Mouse (Mus musculus) CH12.LX (cell line): ENCODE results near the gene Cblb. TPM values are rescaled to one million over a fixed set of nuclear protein-coding genes. Genes with fewer than 3 reads are reported as not detected.
A peak's percentile ranks its signal among the peaks of the same experiment; 100 is the strongest.

Experiments used
- DNase-seq: peaks from one replicate; pipeline ENCODE4 v3.0.0-alpha.2; 2013; ENCODE audit errors: extremely low read depth
- H3K27ac ChIP-seq: 2 replicates; pipeline ENCODE4 v1.5.1; 2012; ENCODE audit warnings: low read depth, mild to moderate bottlenecking, control low read depth, moderate library complexity; ENCODE audit not compliant: insufficient read depth
- H3K27me3 ChIP-seq: replicated peaks from 2 replicates; pipeline ENCODE3; 2012; ENCODE audit warnings: inconsistent platforms
- H3K36me3 ChIP-seq, 2 experiments: replicated peaks in 1 of 2; 2 replicates each; pipeline versions ENCODE3 to v1.6.1; 2012; ENCODE audit warnings: inconsistent platforms in 1 of 2, low read length in 1 of 2, mild to moderate bottlenecking in 1 of 2, mixed read lengths in 1 of 2, moderate library complexity in 1 of 2; ENCODE audit not compliant: control insufficient read depth in 1 of 2, insufficient read depth in 1 of 2
- H3K4me1 ChIP-seq, 2 experiments: 2 replicates each; pipeline ENCODE4 v1.6.1; 2012; ENCODE audit warnings: inconsistent platforms in 1 of 2, moderate library complexity in 1 of 2; ENCODE audit not compliant: insufficient read depth in 2 of 2, control insufficient read depth in 1 of 2
- H3K4me2 ChIP-seq: 2 replicates; pipeline ENCODE4 v1.6.1; 2012; ENCODE audit warnings: low read depth, mild to moderate bottlenecking, control low read depth; ENCODE audit not compliant: poor library complexity, insufficient read depth, severe bottlenecking
- H3K4me3 ChIP-seq, 3 experiments: fragments of 150-350 bp in 1 of 3; sonication (generic) in 1 of 3; replicated peaks in 1 of 3; 2 replicates each; pipeline versions ENCODE3 to v1.5.1; 2011 to 2012; ENCODE audit warnings: low read depth in 2 of 3, low read length in 2 of 3, mild to moderate bottlenecking in 2 of 3, moderate library complexity in 2 of 3, control low read depth in 1 of 3, improper control_type of control experiment in 1 of 3, inconsistent platforms in 1 of 3, mixed read lengths in 1 of 3; ENCODE audit not compliant: poor library complexity in 1 of 3
- H3K79me2 ChIP-seq: replicated peaks from 2 replicates; pipeline ENCODE4 v1.6.1; 2012; ENCODE audit warnings: mild to moderate bottlenecking, moderate library complexity; ENCODE audit not compliant: control insufficient read depth, poor library complexity, insufficient read depth, severe bottlenecking; ENCODE audit errors: extremely low read depth
- H3K9ac ChIP-seq: 2 replicates; pipeline ENCODE4 v1.6.1; 2012; ENCODE audit warnings: low read depth, mild to moderate bottlenecking, control low read depth, moderate library complexity; ENCODE audit not compliant: insufficient read depth
- H3K9me3 ChIP-seq: replicated peaks from 2 replicates; pipeline ENCODE3; 2012; ENCODE audit warnings: low read length, inconsistent platforms, mixed read lengths
- BHLHE40 ChIP-seq: IDR thresholded peaks from 2 replicates; pipeline ENCODE4 v1.6.1; 2011; ENCODE audit warnings: mild to moderate bottlenecking, low read depth, low read length, improper control_type of control experiment
- CTCF ChIP-seq, 2 experiments: IDR thresholded peaks in 1 of 2; conservative IDR thresholded peaks in 1 of 2; 2 replicates each; pipeline ENCODE4 v1.5.1; 2011 to 2012; ENCODE audit warnings: low read depth in 2 of 2, low read length in 2 of 2, improper control_type of control experiment in 1 of 2, inconsistent platforms in 1 of 2, mild to moderate bottlenecking in 1 of 2, moderate library complexity in 1 of 2
- E2F4 ChIP-seq: IDR thresholded peaks from 2 replicates; pipeline ENCODE4 v1.6.1; 2011; ENCODE audit warnings: low read depth, low read length, improper control_type of control experiment; ENCODE audit not compliant: insufficient replicate concordance
- ELF1 ChIP-seq: IDR thresholded peaks from 2 replicates; pipeline ENCODE4 v1.6.1; 2014; ENCODE audit warnings: low read depth, mild to moderate bottlenecking, inconsistent platforms, low read length, improper control_type of control experiment
- EP300 ChIP-seq: IDR thresholded peaks from 2 replicates; pipeline ENCODE4 v1.6.1; 2011; ENCODE audit warnings: low read length, improper control_type of control experiment
- ETS1 ChIP-seq: conservative IDR thresholded peaks from 2 replicates; pipeline ENCODE4 v1.6.1; 2012; ENCODE audit warnings: low read depth, mild to moderate bottlenecking, inconsistent platforms, low read length, improper control_type of control experiment, moderate library complexity
- GABPA ChIP-seq: IDR thresholded peaks from 2 replicates; pipeline ENCODE4 v1.6.1; 2012; ENCODE audit warnings: low read depth, low read length, improper control_type of control experiment, inconsistent platforms; ENCODE audit not compliant: insufficient replicate concordance
- HCFC1 ChIP-seq: IDR thresholded peaks from 2 replicates; pipeline ENCODE4 v1.6.1; 2012; ENCODE audit warnings: low read depth, mild to moderate bottlenecking, inconsistent platforms, low read length, improper control_type of control experiment
- IRF4 ChIP-seq: IDR thresholded peaks from 2 replicates; pipeline ENCODE4 v1.6.1; 2014; ENCODE audit warnings: low read depth, mild to moderate bottlenecking, inconsistent platforms, low read length, improper control_type of control experiment
- JUN ChIP-seq: IDR thresholded peaks from 2 replicates; pipeline ENCODE4 v1.6.1; 2011; ENCODE audit warnings: low read depth, mild to moderate bottlenecking, low read length, improper control_type of control experiment, moderate library complexity; ENCODE audit not compliant: insufficient read depth
- JUND ChIP-seq: conservative IDR thresholded peaks from 2 replicates; pipeline ENCODE4 v1.6.1; 2011; ENCODE audit warnings: low read depth, low read length, improper control_type of control experiment
- MAFK ChIP-seq: IDR thresholded peaks from 2 replicates; pipeline ENCODE4 v1.6.1; 2011; ENCODE audit warnings: low read length, improper control_type of control experiment; ENCODE audit not compliant: insufficient replicate concordance
- MAZ ChIP-seq: IDR thresholded peaks from 2 replicates; pipeline ENCODE4 v1.6.1; 2012; ENCODE audit warnings: low read depth, mild to moderate bottlenecking, inconsistent platforms, low read length, improper control_type of control experiment, moderate library complexity
- MEF2A ChIP-seq: IDR thresholded peaks from 2 replicates; pipeline ENCODE4 v1.6.1; 2014; ENCODE audit warnings: low read depth, mild to moderate bottlenecking, inconsistent platforms, low read length, improper control_type of control experiment, borderline replicate concordance
- NRF1 ChIP-seq: IDR thresholded peaks from 2 replicates; pipeline ENCODE4 v1.6.1; 2014; ENCODE audit warnings: low read depth, mild to moderate bottlenecking, inconsistent platforms, low read length, improper control_type of control experiment, moderate library complexity
- POLR2AphosphoS2 ChIP-seq: IDR thresholded peaks from 2 replicates; pipeline ENCODE4 v1.6.1; 2011; ENCODE audit warnings: low read depth, low read length, improper control_type of control experiment
- RAD21 ChIP-seq: IDR thresholded peaks from 2 replicates; pipeline ENCODE4 v1.6.1; 2011; ENCODE audit warnings: low read depth, mild to moderate bottlenecking, low read length, improper control_type of control experiment, moderate library complexity
- SIN3A ChIP-seq: IDR thresholded peaks from 2 replicates; pipeline ENCODE4 v1.6.1; 2012; ENCODE audit warnings: low read length, improper control_type of control experiment, inconsistent platforms
- SMC3 ChIP-seq: IDR thresholded peaks from 2 replicates; pipeline ENCODE4 v1.6.1; 2011; ENCODE audit warnings: low read depth, low read length, improper control_type of control experiment
- TBP ChIP-seq: conservative IDR thresholded peaks from 2 replicates; pipeline ENCODE4 v1.6.1; 2011; ENCODE audit warnings: low read depth, low read length, improper control_type of control experiment
- TCF12 ChIP-seq: IDR thresholded peaks from 2 replicates; pipeline ENCODE4 v1.6.1; 2014; ENCODE audit warnings: low read depth, mild to moderate bottlenecking, inconsistent platforms, low read length, improper control_type of control experiment
- ZC3H11A ChIP-seq: IDR thresholded peaks from 2 replicates; pipeline ENCODE4 v1.6.1; 2012; ENCODE audit warnings: low read depth, mild to moderate bottlenecking, inconsistent platforms, low read length, improper control_type of control experiment
- ZNF384 ChIP-seq: IDR thresholded peaks from 2 replicates; pipeline ENCODE4 v1.6.1; 2012; ENCODE audit warnings: low read depth, low read length, improper control_type of control experiment, inconsistent platforms
- dilution Hi-C: fragments of 300-500 bp; cut with MboI; formaldehyde crosslinking; loops from 2 replicates; pipeline ENCODE4 v1.14.3; 2020; ENCODE audit warnings: low sequenced_read_pairs; ENCODE audit not compliant: extremely low pct_unique_long_range_greater_than_20kb, extremely low pct_ligation_motif_present
- in situ Hi-C: fragments of 300-500 bp; cut with MboI; formaldehyde crosslinking; loops from 3 replicates; pipeline ENCODE4 v1.14.3; 2019; ENCODE audit warnings: low sequenced_read_pairs, low pct_ligation_motif_present, low pct_unique_long_range_greater_than_20kb, mixed read lengths
- polyA plus RNA-seq: library from polyadenylated mRNA; unstranded; fragments of >175 nt; gene quantifications from 2 replicates; pipeline ENCODE4 v1.2.1, GENCODE M21; 2012; ENCODE audit warnings: low read depth; ENCODE audit not compliant: insufficient read length
- total RNA-seq, 2 experiments: library from RNA; depleted of rRNA; stranded (reverse); fragments of 300-350 nt in 1 of 2; fragments of >200 nt in 1 of 2; gene quantifications; 2 replicates each; pipeline ENCODE4 v1.2.3; 2012 to 2014

The Cblb gene
- total and polyA plus RNA-seq, 3 experiments = 3.5 to 18.9 (median 6.3) TPM

DNA sequence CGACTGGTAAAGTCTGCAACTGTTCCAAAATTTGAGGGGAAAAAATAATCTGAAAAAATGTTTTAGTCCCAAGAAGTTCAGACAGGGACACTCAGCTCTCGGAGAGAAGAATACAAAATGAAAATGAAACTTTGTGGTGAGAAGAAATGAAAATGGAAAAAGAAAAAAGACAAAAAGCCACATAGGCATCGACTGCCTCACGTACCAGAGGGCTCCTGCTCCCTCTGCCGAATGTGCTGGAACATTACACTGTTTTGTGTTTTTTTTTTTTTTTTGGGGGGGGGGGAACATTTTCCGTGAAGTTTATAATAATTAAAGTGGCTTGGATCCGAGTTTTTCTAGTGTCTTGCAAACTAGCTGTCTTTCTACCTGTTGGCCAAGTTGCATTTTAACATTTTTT is 151.0 kb downstream of the Cblb start:
- Histone ChIP-seq H3K9me3 (no peaks in the 10 kb centered on the region), H3K79me2 (no peaks in the 10 kb centered on the region), H3K4me2 (peak overlapping the region; percentile 87), H3K9ac (peak overlapping the region; percentile 74), H3K36me3 (peaks cover 0 to 38% of the 10 kb centered on the region in 2 experiments), H3K27ac (no peak overlapping the region), H3K4me3 (peak overlapping the region; percentile 38 to 53 (median 41)), H3K27me3 (no peaks in the 10 kb centered on the region), H3K4me1 (peaks cover 0 to 8% of the 10 kb centered on the region in 2 experiments; a peak in 2 of 4 replicates)
- dilution Hi-C loops (no loop called here), in situ Hi-C loops (no loop called here)
- DNase-seq = peak; percentile 80
- no peak; the same call in 1 of the 2 replicates for TF ChIP-seq BHLHE40
- no peak for TF ChIP-seq GABPA
- TF ChIP-seq JUND = peak; percentile 60; the same call in 1 of the 2 replicates
- TF ChIP-seq E2F4 = no peak
- peak; percentile 97 for TF ChIP-seq MAZ
- peak; percentile 28; the same call in 1 of the 2 replicates for TF ChIP-seq TCF12
- TF ChIP-seq ZC3H11A = peak; percentile 97
- TF ChIP-seq SIN3A = no peak
- TF ChIP-seq CTCF (conservative IDR thresholded peaks at IDR 0.05 in 1 of 2, IDR thresholded peaks at IDR 0.05 in 1 of 2; ENCODE audit: low read depth in 2 of 2, low read length in 2 of 2) = peak in 1 of 2 experiments; percentile 90; a peak in 3 of 4 replicates
- TF ChIP-seq ZNF384 = peak; percentile 99
- TF ChIP-seq HCFC1 = peak; percentile 23; the same call in 1 of the 2 replicates
- TF ChIP-seq EP300 = peak; percentile 80
- TF ChIP-seq MAFK = peak; percentile 60; the same call in 1 of the 2 replicates
- TF ChIP-seq ELF1 = no peak
- TF ChIP-seq MEF2A = peak; percentile 73; the same call in 1 of the 2 replicates
- TF ChIP-seq TBP = 0 out of 2 replicates have a peak, but pooled peaks have one; percentile 34
- peak; percentile 98 for TF ChIP-seq SMC3
- TF ChIP-seq JUN = 0 out of 2 replicates have a peak, but pooled peaks have one; percentile 9
- no peak for TF ChIP-seq NRF1
- TF ChIP-seq IRF4 = peak; percentile 95
- TF ChIP-seq ETS1 = peak; percentile 82
- TF ChIP-seq RAD21 = peak; percentile 98

- no peak overlapping the region for H3K4me3 ChIP-seq
- H3K9ac ChIP-seq = no peak overlapping the region
- no peaks in the 10 kb centered on the region for H3K27me3 ChIP-seq
- no peak overlapping the region for H3K27ac ChIP-seq
- peaks cover 0 to 44% of the 10 kb centered on the region in 2 experiments for H3K36me3 ChIP-seq
- H3K9me3 ChIP-seq = no peaks in the 10 kb centered on the region
- DNase-seq = no peak
- peaks cover 0 to 8% of the 10 kb centered on the region in 2 experiments; a peak in 2 of 4 replicates for H3K4me1 ChIP-seq
- in situ Hi-C loops = no loop called here
- H3K4me2 ChIP-seq = no peak overlapping the region
- dilution Hi-C loops = no loop called here
- H3K79me2 ChIP-seq = no peaks in the 10 kb centered on the region
- TF ChIP-seq IRF4 (no peak), POLR2AphosphoS2 (no peak), HCFC1 (no peak)
- TF ChIP-seq, all 38 proteins: peak for 0
Observed at GRCm38 (mm10) chr16:52184350-52184749, 153.3 kb downstream of the Cblb start.
